Mouse (Mus musculus) megakaryocyte, adult 5-6 weeks (primary cell): ENCODE measurements around the gene Kdelr3. TPM values are rescaled to one million over a fixed set of nuclear protein-coding genes. Genes with fewer than 3 reads are reported as not detected.

ENCODE experiments used
- ATAC-seq: 2 replicates; pipeline ENCODE4 v1.8.0; 2016; ENCODE audit warnings: mild to moderate bottlenecking, inconsistent platforms; ENCODE audit not compliant: poor library complexity, severe bottlenecking
- total RNA-seq, 2 experiments: library from RNA; stranded (forward) in 1 of 2; stranded (reverse) in 1 of 2; fragments of 153-499, 151-499 nt in 1 of 2; fragments of 221-1000, 200-1000 nt in 1 of 2; gene quantifications; 2 replicates each; pipeline versions ENCODE4 v1.2.3 to v1.2.4; 2015 to 2017

The Kdelr3 gene
- total RNA-seq, 2 experiments from 2014 or later: not detected

DNA sequence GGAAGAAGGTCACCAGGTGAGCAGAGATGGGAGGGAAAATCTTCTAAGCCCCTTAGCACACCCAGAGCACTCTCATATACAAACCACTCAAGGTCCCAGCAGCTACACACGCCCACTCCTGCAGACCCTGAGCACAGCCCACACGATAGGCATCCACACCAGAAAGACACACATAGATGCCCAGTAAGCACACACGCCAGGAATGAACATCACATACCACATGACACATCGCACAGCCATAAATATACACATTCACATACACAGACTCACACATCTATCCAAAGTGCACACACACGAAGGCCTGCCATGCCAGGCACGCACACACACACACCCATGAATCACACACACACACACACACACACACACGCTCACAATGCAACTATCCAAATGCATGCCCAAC, 5.8 kb upstream of the Kdelr3 start:
- ATAC-seq: no peak

DNA sequence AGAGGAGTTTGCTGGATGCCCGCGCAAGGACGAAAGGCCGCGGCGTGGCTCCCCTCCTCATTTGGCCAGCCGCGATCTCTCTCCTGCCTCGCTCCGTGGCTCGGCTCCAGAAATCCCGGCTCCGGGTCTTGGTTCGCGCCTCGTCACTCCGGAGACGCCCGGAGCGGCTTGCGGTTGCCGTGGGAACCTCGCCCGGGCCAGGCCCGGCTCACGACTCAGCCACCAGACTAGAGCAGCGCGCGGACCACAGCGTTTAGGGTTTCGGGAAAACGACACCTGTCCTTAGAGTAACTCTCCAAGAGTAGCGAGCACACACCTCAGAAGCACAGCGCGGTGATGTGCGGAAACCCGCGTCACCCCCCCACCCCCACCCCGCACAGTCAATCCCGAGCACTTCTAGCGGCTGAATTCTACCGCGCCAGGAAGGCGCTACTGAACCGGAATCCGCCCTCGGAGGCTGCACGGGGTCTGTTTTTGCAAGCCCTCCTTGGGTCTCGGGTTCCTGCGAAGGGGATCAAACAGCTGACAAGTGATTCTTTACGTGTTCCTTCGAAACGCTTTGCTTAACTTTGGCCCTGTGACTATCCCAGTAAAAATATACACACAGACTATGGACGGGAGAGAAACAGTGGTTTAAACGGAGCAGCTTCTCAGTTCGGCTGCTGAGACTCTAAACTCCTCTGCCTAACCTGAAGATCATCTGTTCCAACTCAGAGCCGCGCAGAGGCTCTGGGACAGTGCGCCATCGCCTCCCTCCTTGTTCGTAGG, 4.5 kb upstream of the Kdelr3 start:
- ATAC-seq: no peak

DNA sequence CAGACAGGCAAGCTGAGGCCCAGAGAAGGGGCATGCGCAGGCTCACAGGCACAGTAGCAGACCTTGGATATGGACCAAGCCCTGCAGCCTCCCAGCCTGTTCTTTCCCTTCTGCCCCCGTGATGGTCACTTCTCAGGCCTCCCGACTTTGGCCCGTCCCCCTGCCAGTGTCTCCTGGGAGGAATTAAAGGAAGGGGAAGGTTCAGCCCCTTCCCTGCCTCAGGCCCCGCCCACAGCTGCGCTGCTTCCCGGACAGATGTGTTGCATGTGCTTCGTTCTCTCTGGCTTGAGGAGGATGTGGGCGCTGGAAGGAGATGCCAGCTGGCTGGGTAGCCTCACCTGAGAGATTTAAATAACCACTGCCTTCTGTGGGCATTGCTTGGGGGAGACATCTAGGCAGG, 2.3 kb upstream of the Kdelr3 start:
- ATAC-seq: no peak

DNA sequence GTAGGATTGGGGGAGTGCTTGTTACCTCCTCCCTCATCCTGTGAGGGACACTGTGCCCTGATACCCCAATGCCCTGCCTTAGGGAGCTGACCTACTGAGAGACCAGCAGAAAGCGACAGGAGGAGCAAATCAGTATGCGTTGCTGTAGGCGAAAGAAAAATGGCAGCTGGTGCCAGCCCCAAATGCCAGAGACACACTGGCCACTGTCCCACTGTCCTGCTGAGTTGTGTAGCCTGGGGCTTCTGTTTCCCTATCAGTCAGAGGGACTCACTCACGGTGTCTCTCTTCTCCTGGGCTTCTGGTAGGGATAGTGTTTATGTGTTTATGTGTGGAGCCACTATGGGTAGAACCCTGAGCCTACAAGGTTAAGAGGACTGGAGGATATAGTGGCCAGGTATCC, 1.5 kb downstream of the Kdelr3 start:
- no peak for ATAC-seq

DNA sequence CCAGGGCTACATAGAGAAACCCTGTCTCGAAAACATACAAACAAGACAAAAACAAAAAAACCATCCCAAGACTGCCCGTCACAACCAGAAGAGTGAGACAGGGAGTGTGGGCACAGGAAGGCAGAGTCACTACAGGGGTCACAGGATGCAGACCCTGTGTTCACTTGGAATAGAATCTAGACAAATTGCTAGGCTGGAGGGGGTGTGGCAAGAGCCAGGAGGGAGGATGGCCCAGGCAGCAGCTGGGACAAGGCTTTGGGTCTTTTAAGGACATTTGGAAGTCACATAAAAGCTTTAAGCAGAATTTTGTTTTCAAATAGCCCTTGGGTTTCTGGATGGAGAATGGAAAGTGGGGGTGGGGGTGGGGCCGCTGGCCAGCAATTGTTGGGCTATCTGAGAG, 2.4 kb downstream of the Kdelr3 start:
- ATAC-seq: no peak

DNA sequence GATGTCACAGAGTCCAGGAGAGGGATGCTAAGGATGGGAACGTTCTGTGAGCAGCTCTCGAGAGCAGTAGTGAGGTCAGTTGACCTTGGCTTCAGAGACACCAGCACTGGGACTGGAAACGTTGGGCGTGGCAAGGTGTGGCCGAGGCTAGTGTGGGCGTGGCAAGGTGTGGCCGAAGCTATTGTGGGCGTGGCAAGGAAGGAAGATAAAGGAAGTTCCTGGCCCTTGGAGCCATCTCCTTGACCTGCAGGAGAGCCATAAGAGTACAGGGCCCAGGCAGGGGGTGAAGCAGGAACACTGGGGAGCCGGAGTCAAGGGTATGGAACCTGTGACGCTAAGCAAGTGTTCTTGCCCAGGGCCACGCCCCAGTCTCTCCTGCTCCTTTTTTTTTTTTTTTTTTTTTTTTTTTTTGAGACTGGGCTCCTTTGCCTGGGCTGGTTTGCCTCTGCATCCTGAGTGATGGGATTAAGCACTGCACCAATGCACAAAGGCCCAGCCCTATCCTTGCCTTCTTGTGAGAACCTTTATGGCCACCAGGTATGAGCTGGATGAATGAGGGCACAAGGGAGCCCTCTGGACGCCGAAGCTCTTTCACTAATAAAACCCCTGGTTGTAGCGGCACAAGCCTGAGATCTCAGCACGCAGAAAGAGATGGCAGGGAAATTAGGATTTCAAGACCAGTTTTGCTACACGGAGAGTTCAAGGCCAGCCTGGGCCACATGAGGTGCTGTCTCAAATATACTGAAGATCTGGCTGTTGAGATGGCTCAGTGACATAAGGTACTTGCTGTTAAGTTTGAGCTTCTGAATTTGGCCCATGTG, 3.4 kb downstream of the Kdelr3 start:
- no peak for ATAC-seq

DNA sequence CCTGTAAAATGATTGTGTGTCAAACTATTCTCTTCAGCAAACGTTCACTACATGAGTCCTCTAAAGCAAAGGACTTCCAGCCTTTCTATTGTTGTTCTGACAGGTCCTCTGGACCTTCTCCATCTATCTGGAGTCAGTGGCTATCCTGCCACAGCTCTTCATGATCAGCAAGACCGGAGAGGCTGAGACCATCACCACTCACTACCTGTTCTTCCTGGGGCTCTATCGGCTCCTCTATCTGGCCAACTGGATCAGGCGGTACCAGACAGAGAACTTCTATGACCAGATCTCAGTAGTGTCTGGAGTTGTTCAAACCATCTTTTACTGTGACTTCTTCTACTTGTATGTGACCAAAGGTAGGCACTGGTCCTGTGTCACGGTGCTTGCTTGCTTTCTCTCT, 9.4 kb downstream of the Kdelr3 start:
- ATAC-seq: no peak

DNA sequence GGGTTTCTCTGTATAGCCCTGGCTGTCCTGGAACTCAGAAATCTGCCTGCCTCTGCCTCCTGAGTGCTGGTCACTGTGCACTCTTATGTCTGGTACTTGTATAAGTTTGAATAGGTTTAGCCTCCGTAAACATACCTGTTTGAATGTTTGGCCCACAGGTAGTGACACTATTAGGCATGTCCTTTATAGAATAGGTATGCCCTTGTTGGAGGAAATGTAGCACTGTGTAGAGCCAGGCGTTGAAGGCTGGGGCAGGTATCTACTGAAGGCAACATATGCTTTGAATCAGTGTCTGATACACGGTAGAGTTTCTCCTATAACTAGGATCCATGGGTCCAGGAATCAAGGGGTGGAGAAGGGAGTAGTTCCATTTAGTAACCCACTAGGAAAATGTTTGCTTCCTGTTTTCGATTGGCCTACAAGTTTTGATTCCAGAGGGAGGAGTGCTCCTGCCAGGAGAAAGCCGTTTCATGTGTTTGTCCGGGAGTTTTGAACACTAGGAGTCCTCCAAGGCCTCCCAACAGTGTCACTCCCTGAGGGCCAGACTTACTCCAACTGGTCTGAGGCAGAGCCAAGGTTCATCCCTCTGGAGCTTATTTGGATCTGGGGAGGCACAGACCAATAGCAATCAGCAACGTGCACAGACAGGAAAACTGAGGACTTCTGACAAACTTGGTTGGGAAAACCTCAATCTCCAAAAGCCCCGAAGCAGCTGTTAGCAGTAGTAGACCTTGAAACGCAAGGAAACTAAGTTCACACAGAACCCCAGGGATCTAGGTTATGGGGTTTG, 10.0 kb downstream of the Kdelr3 start:
- no peak for ATAC-seq

DNA sequence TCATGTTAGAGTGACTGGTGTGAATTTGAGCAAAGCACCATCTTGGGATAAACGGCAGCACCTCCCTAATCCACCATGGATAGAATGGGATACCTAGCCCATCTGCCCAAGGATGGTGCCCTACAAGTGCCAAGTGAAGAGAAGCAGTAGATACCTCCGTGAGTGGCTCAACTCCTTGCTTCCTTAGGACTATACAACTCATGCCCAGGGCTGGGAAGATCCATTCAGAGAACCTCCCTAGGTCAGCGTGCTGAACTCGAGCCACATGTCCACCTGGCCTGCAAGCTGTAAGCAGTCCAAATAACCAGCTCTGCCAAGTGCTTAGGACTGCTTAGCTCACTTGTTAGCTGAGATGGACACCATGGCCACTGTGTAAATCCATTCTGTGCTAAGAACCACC, 11.0 kb downstream of the Kdelr3 start:
- ATAC-seq: no peak

DNA sequence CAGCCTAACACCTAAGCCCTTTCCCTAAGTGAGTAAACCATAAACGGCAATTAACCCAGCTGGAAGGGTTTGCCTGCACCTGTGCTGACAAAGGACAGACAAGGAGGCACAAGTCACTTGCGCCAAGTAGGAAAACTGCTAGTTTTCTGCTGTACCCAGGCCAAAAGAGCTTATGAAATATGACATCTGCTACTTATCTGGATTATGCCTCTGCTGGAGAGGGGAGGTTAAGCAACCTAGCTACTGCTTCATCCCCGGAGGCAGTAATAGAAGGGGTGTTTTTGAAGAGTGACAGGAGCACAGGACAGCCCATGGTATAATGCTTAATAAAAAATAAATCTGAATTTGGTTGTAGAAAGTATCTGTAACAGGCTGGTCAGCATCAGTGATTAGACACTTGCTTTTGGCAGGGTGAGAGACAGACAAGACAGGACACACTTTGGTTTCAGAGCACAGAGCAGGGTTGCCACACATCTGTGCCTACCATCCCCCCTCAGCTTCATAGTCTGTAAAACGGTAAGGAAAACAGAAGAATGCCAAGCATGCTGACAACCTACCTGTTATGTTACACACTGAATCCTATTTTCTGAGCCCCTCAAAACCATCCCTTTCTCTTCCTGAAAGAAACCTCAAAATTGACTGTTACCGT, 11.9 kb downstream of the Kdelr3 start:
- no peak for ATAC-seq

DNA sequence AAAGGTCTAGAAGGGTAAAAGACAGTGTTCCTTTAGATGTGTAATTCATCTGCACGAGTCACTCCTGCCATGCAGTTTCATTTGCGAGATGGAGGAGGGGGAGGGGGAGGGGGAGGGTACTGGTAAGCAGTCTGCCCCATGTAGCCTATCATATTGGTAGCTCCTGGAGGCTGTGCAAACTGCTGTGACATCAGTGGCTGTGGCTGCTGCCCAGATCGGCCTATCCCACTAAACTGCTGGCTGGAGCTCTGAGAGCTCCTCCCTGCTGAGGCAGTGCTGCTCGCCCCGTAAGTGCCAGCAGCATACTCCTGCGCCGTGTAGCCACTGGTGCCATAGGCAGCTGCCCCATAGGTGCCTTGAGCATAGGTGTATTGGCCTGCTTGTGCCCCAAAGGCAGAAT, 13.7 kb downstream of the Kdelr3 start:
- ATAC-seq: no peak

DNA sequence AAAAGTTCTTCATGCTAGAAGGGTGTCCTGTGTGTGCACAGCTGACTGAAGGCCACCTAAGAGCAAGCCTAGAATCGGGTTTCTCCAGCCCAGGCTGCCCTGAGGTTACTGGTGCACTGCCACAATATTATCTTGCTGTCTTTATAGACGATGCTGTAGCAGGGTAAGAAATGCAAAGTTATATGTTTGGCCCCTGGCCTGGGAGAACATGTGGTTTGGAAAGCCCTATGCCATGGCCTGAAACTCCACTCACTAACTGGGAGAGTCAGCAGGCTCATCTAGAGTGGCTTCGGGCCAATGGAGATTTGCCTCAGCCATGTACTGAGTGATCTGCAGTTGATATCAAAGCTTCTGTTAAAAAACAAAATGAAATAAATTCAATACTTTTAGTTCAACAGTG, 17.6 kb downstream of the Kdelr3 start:
- no peak for ATAC-seq

DNA sequence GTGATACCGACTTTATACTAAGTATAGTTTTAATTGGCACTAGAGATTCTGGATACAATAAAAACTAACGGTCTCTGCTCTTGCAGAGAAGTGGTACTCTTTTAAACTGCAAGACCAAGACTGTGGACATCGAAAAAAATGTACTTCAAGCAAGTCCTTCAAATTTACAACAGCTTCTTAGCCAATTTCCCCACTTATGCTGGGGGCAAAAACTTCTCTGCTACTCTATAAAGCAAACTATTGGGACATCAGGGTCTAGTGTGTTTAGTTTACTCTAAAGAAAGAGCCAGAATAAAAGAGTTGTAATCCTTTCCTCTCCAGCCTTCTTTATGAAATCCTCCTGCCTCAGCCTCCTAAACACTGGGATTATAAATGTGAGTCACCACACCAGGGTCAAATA, 27.8 kb downstream of the Kdelr3 start:
- ATAC-seq: no peak

DNA sequence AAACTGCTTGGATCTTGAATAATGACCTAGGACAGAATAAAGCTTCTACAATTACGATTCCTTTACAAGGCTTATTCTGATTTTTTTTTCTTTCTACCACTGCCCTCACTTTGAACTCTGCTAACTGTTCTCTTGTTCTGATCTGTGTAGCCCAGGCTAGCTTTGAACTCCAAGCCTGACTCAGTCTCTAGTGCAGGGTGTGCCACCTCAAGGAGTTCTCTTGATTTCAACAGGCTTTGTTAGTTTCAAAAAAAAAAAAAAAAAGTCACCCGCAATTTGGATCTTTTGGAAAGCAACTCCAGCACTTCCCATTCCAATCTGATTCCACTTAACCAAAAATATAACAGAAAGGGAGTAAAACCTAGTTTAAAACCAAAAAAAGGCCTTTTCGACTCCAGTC, 29.3 kb downstream of the Kdelr3 start:
- ATAC-seq: no peak

DNA sequence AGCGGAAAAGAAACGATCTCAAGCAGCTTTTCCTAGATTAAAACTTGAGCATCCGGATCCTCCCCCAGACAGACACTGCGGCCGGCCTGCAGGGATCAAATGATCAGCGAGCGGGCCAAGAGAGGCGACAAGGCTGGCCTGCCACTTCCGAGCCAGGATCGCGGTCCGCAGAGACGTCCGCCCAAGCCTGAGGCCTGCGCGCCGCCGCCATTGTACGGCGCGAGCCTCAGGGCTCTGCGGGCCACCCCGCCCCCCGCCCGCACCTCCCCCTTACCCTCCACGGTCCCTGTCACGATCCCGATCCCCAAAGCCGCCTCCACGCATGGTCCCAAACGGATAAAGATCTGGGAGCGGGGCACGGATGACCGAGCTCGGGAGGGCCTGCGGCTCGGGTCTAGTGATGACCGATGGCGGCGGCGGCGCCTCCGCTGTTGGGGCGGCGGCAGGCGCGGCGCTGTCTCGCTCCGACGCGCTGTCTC, 29.7 kb downstream of the Kdelr3 start:
- peak; percentile 27; the same call in 1 of the 2 replicates for ATAC-seq

DNA sequence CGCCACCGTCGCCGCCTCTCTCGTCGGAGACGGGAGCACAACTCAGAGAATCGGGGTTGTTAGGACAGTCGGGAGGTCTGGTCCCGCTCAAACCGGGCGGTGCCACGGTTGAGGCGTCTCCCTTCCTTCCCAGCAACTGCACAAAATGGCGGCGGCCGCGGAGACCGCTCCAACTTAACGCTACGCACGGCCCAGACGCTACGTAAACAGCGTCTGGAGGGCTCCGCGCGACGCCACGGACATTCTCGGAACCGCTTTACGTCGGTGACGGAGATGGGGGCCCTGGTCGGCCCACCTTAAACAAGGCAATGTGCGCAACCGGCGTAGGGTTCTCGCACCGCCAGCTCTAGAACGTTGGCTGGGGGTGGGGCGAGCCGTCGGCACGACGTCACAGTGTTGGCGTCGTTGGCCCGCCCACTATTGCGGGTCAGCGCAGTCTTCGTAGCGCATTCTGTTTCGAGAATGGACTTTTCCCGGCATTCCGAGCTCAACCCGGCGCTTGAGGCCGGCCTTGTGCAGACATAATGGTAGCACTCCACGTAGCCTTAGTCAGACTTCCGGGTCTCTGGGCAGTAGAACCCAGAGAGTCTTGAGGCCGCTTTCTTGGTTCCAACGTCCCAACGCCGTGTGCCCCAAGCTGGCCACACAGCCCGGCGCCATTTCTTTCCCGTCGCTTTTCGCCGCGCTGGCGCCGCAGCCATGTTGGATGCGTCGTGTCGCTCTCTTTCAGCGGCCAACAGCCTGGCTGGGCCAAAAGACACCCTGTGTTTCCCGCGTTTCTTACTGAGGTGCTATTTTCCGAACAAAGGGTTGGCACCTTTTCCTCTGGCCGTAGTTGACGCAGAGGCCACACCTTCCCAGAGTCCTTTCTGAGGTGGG, 30.4 kb downstream of the Kdelr3 start, which contains the start of gene Ddx17:
Gene Ddx17 (minus strand): TSS at position 332 of the 879 bp plus-strand sequence.
- ATAC-seq: peak; percentile 97

DNA sequence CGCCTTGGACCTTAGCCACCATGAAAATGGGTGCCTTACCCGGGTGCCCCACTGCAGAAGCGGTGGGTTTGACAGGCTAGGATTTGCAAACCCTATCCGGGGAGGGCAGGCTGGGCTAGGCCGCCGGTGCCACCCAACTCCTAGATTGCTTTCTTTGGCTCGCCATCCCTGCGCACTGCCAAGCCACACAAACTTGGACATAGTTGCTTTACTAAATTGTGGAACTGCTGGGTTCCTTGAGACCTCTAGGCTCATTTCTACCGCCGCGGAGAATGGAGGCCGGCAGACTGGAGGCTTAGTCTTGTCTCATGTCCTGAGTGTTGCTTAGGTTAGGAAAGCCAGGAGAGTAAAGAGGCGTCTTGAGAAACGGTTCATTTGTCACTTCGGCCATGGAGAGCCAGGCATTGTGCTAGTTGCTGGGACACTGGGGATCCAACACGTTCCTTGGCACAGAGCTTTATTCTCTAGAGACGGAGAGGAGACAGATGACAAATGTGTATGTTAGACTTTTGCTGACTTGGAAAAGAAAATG, 31.1 kb downstream of the Kdelr3 start:
- ATAC-seq: no peak

DNA sequence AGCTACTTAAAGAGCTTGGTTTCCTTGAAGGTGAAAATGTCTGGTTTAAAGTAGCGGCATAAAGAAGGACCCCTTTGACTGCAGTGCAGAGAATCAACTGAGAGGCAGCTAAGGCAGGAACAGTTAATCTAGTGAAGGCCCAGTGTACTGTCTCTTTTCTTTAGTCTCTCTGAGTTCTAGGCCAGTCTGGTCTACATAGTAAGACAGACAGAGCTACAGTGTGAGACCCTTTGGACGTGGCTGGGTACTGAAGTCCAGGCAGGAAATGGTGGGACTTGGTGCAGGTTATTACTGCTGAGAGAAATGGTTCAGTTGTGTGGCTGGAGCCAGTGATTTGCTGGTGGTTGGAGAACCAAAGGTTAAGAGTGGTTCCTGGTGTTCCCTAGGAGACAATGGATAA, 32.0 kb downstream of the Kdelr3 start:
- ATAC-seq: no peak

DNA sequence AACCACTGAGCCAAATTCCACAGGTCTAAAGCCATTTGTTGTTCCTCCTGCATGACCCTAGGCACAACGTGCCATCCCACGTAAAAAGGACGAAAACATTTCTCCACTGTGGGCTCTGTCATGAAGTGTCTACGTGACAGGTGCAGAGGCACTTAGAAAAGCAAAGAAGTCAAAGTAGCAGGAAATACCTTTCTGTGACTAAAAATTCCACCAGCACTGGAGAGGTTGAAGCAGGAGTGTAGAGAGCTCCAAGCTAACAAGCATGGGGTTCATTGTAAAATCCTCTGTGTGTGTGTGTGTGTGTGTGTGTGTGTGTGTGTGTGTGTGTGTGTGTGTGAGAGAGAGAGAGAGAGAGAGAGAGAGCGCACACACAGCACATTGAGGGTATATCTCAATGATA, 36.4 kb downstream of the Kdelr3 start:
- no peak for ATAC-seq

DNA sequence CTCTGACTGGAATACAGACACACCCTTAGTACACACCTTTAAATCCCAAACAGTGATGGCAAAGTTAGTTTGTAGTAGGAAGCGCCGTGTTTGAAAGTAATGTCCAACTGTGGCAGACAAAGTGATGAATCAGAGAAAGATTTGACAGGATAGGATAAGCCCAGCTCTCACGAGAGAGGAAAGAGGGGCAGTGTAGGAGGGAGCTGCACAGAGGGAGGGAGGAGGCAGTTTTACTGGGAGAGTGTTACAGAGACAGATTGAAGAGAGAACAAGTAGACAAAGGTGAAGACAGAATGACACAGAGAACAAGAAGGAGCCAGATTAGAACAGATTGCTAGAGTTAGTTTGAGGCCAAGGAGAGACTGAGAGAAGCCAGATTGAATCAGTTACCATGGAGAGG, 43.4 kb downstream of the Kdelr3 start:
- no peak for ATAC-seq
